Mouse (Mus musculus): ENCODE measurements at regions not wholly inside any gene's neighbourhood (a gene's known extent, or its start where the extent isn't known, plus 50 kb on each side); places are given as distances from the start of the nearest gene placed in this dataset.
A peak's percentile ranks its signal among the peaks of the same experiment; 100 is the strongest.

- Histone ChIP-seq H3K4me3 (ENCODE audit: low read length) (no peak overlapping the region), H3K4me2 (ENCODE audit: low read depth, low read length) (no peak overlapping the region), H3K9ac (ENCODE audit: low read length) (no peak overlapping the region), H3K27ac (ENCODE audit: low read length) (no peak overlapping the region), H3K4me1 (replicated peaks; ENCODE audit: control insufficient read depth, insufficient read depth, low read length) (peaks cover 11% of the 10 kb centered on the region), H3K9me3 (ENCODE audit: control insufficient read depth, low read length) (no peaks in the 10 kb centered on the region), H3K36me3 (ENCODE audit: control insufficient read depth, insufficient read depth, low read length) (no peaks in the 10 kb centered on the region), H3K27me3 (ENCODE audit: control insufficient read depth, insufficient read depth, low read depth, low read length) (no peaks in the 10 kb centered on the region)
- 28% methylated on average over 12 of the region's 12 CpGs for WGBS
- ATAC-seq (ENCODE audit: low read depth) = peak; percentile 76
These were observed 539.6 kb downstream of the Epha4 start for GRCm38 (mm10) chr1:76975077-76975945.

GRCm38 (mm10) chr1:76980498-76981152 is 534.3 kb downstream of the Epha4 start:
- ATAC-seq (ENCODE audit: low read depth) = no peak
- WGBS = 66% methylated on average over 9 of the region's 9 CpGs
- no peak overlapping the region for H3K4me2 ChIP-seq (ENCODE audit: low read depth, low read length)

GRCm38 (mm10) chr1:76993776-76994175 is 521.1 kb downstream of the Epha4 start:
- no peak overlapping the region for H3K9ac ChIP-seq (ENCODE audit: low read length)
- no peak; the same call in 1 of the 2 replicates for ATAC-seq (ENCODE audit: low read depth)
- H3K27ac ChIP-seq (ENCODE audit: low read length) = no peak overlapping the region
- no peak overlapping the region for H3K4me3 ChIP-seq (ENCODE audit: low read length)
- no peaks in the 10 kb centered on the region for H3K36me3 ChIP-seq (ENCODE audit: control insufficient read depth, insufficient read depth, low read length)
- no peaks in the 10 kb centered on the region for H3K4me1 ChIP-seq (replicated peaks; ENCODE audit: control insufficient read depth, insufficient read depth, low read length)
- H3K27me3 ChIP-seq (ENCODE audit: control insufficient read depth, insufficient read depth, low read depth, low read length) = no peaks in the 10 kb centered on the region
- H3K9me3 ChIP-seq (ENCODE audit: control insufficient read depth, low read length) = no peaks in the 10 kb centered on the region
- no peak overlapping the region for H3K4me2 ChIP-seq (ENCODE audit: low read depth, low read length)
- 36% methylated on average over 2 of the region's 2 CpGs for WGBS

More at GRCm38 (mm10) chr1:76980498-76981152, 534.3 kb downstream of the Epha4 start:
- Histone ChIP-seq H3K9ac (ENCODE audit: low read length) (no peak overlapping the region), H3K27ac (ENCODE audit: low read length) (no peak overlapping the region), H3K9me3 (ENCODE audit: control insufficient read depth, low read length) (no peaks in the 10 kb centered on the region), H3K27me3 (ENCODE audit: control insufficient read depth, insufficient read depth, low read depth, low read length) (no peaks in the 10 kb centered on the region), H3K4me3 (ENCODE audit: low read length) (no peak overlapping the region), H3K4me1 (replicated peaks; ENCODE audit: control insufficient read depth, insufficient read depth, low read length) (peaks cover 10% of the 10 kb centered on the region), H3K36me3 (ENCODE audit: control insufficient read depth, insufficient read depth, low read length) (no peaks in the 10 kb centered on the region)

GRCm38 (mm10) chr1:77008001-77008400 is 506.9 kb downstream of the Epha4 start:
- Histone ChIP-seq H3K9ac (ENCODE audit: low read length) (no peak overlapping the region), H3K4me2 (ENCODE audit: low read depth, low read length) (no peak overlapping the region), H3K4me3 (ENCODE audit: low read length) (no peak overlapping the region), H3K9me3 (ENCODE audit: control insufficient read depth, low read length) (no peaks in the 10 kb centered on the region), H3K27me3 (ENCODE audit: control insufficient read depth, insufficient read depth, low read depth, low read length) (no peaks in the 10 kb centered on the region), H3K4me1 (replicated peaks; ENCODE audit: control insufficient read depth, insufficient read depth, low read length) (no peaks in the 10 kb centered on the region; the same call in 1 of the 2 replicates), H3K27ac (ENCODE audit: low read length) (no peak overlapping the region), H3K36me3 (ENCODE audit: control insufficient read depth, insufficient read depth, low read length) (no peaks in the 10 kb centered on the region)
- no peak for ATAC-seq (ENCODE audit: low read depth)
- WGBS = 61% methylated on average over 6 of the region's 6 CpGs

GRCm38 (mm10) chr1:77010608-77011214 is 504.2 kb downstream of the Epha4 start:
- Histone ChIP-seq H3K27me3 (ENCODE audit: control insufficient read depth, insufficient read depth, low read depth, low read length) (no peaks in the 10 kb centered on the region), H3K27ac (ENCODE audit: low read length) (no peak overlapping the region)
- WGBS = 62% methylated on average over 8 of the region's 8 CpGs

GRCm38 (mm10) chr1:77027656-77028055 is 487.2 kb downstream of the Epha4 start:
- H3K9ac ChIP-seq (ENCODE audit: low read length) = no peak overlapping the region
- peak; percentile 62 for ATAC-seq (ENCODE audit: low read depth)
- no peak overlapping the region for H3K27ac ChIP-seq (ENCODE audit: low read length)
- no peaks in the 10 kb centered on the region; the same call in 1 of the 2 replicates for H3K27me3 ChIP-seq (ENCODE audit: control insufficient read depth, insufficient read depth, low read depth, low read length)
- H3K4me2 ChIP-seq (ENCODE audit: low read depth, low read length) = no peak overlapping the region
- H3K9me3 ChIP-seq (ENCODE audit: control insufficient read depth, low read length) = no peaks in the 10 kb centered on the region
- no peak overlapping the region for H3K4me3 ChIP-seq (ENCODE audit: low read length)
- WGBS = 72% methylated on average over 4 of the region's 4 CpGs
- peaks cover 6% of the 10 kb centered on the region for H3K4me1 ChIP-seq (replicated peaks; ENCODE audit: control insufficient read depth, insufficient read depth, low read length)
- H3K36me3 ChIP-seq (ENCODE audit: control insufficient read depth, insufficient read depth, low read length) = no peaks in the 10 kb centered on the region

More at GRCm38 (mm10) chr1:77010608-77011214, 504.2 kb downstream of the Epha4 start:
- Histone ChIP-seq H3K9me3 (ENCODE audit: control insufficient read depth, low read length) (no peaks in the 10 kb centered on the region), H3K9ac (ENCODE audit: low read length) (no peak overlapping the region), H3K4me2 (ENCODE audit: low read depth, low read length) (no peak overlapping the region), H3K36me3 (ENCODE audit: control insufficient read depth, insufficient read depth, low read length) (no peaks in the 10 kb centered on the region), H3K4me1 (replicated peaks; ENCODE audit: control insufficient read depth, insufficient read depth, low read length) (no peaks in the 10 kb centered on the region; the same call in 1 of the 2 replicates), H3K4me3 (ENCODE audit: low read length) (no peak overlapping the region)
- ATAC-seq (ENCODE audit: low read depth) = no peak

- Histone ChIP-seq H3K9me3 (ENCODE audit: control insufficient read depth, low read length) (no peaks in the 10 kb centered on the region), H3K4me2 (ENCODE audit: low read depth, low read length) (no peak overlapping the region), H3K4me1 (replicated peaks; ENCODE audit: control insufficient read depth, insufficient read depth, low read length) (peaks cover 6% of the 10 kb centered on the region), H3K36me3 (ENCODE audit: control insufficient read depth, insufficient read depth, low read length) (no peaks in the 10 kb centered on the region), H3K27ac (ENCODE audit: low read length) (no peak overlapping the region), H3K27me3 (ENCODE audit: control insufficient read depth, insufficient read depth, low read depth, low read length) (no peaks in the 10 kb centered on the region; the same call in 1 of the 2 replicates), H3K4me3 (ENCODE audit: low read length) (no peak overlapping the region), H3K9ac (ENCODE audit: low read length) (no peak overlapping the region)
- 73% methylated on average over 6 of the region's 6 CpGs for WGBS
- ATAC-seq (ENCODE audit: low read depth) = no peak
These were observed 486.7 kb downstream of the Epha4 start for GRCm38 (mm10) chr1:77028216-77028615.

- Histone ChIP-seq H3K4me2 (ENCODE audit: low read depth, low read length) (no peak overlapping the region), H3K9ac (ENCODE audit: low read length) (no peak overlapping the region), H3K9me3 (ENCODE audit: control insufficient read depth, low read length) (no peaks in the 10 kb centered on the region), H3K36me3 (ENCODE audit: control insufficient read depth, insufficient read depth, low read length) (no peaks in the 10 kb centered on the region), H3K4me1 (replicated peaks; ENCODE audit: control insufficient read depth, insufficient read depth, low read length) (peaks cover 6% of the 10 kb centered on the region), H3K27me3 (ENCODE audit: control insufficient read depth, insufficient read depth, low read depth, low read length) (no peaks in the 10 kb centered on the region; the same call in 1 of the 2 replicates), H3K27ac (ENCODE audit: low read length) (no peak overlapping the region), H3K4me3 (ENCODE audit: low read length) (no peak overlapping the region)
- ATAC-seq (ENCODE audit: low read depth) = no peak
- 81% methylated on average over 6 of the region's 6 CpGs for WGBS
These were observed 485.8 kb downstream of the Epha4 start for GRCm38 (mm10) chr1:77029091-77029490.

Measured in lung, embryonic 16.5 days (tissue).